Mouse (Mus musculus) erythroblast, embryonic 14.5 days (primary cell): Measurements from ENCODE around the gene Tram2.

Experiments
- GATA1 ChIP-seq: IDR thresholded peaks from 2 replicates; pipeline ENCODE4 v1.6.1; 2012; ENCODE audit warnings: low read length, inconsistent platforms, mixed read lengths
- TAL1 ChIP-seq: IDR thresholded peaks from 3 replicates; pipeline ENCODE4 v1.6.1; 2012; ENCODE audit warnings: low read length, inconsistent platforms, mixed read lengths

DNA sequence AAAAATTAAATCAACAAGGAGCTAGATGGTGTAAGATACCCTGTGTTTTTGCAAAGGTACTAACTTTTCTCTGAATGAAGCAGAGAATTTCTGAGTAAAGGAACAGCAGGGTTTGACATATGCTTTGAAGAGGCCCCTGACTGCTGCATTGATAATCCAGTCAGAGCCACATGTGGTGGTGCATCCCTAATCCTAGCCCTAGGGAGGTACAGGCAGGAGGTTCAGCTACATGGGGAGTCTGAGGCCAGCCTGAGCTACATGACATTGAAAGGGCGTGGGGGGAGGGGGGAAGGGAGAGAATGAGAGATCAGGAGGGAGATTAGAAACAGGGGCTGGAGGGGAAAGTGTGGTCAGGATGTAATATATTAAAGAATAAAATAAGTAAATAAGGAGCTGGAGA lies 98.5 kb downstream of the Tram2 start:
- TF ChIP-seq GATA1 (no peak), TAL1 (no peak)
